Mouse (Mus musculus) bone marrow macrophage, adult 2 months (primary cell): ENCODE results near the gene Slain2. TPM values are rescaled to one million over a fixed set of nuclear protein-coding genes. Genes with fewer than 3 reads are reported as not detected.

ENCODE experiments used
- H3K27ac ChIP-seq: 2 replicates; pipeline ENCODE4 v1.5.1; 2012; ENCODE audit warnings: low read depth, low read length; ENCODE audit not compliant: insufficient read depth
- H3K4me1 ChIP-seq: 2 replicates; pipeline ENCODE4 v1.6.1; 2012; ENCODE audit warnings: low read length; ENCODE audit not compliant: control insufficient read depth, insufficient read depth
- H3K4me3 ChIP-seq: 2 replicates; pipeline ENCODE4 v1.5.1; 2012; ENCODE audit warnings: mild to moderate bottlenecking, low read length, moderate library complexity; ENCODE audit not compliant: insufficient read depth
- CTCF ChIP-seq: IDR thresholded peaks from 2 replicates; pipeline ENCODE4 v1.5.1; 2012; ENCODE audit warnings: low read depth, mild to moderate bottlenecking, low read length, moderate library complexity
- POLR2A ChIP-seq: IDR thresholded peaks from 2 replicates; pipeline ENCODE4 v1.6.1; 2012; ENCODE audit warnings: mild to moderate bottlenecking, low read depth, low read length, borderline replicate concordance
- polyA plus RNA-seq: library from polyadenylated mRNA; stranded (reverse); fragments of >200 nt; gene quantifications from 2 replicates; pipeline ENCODE4 v1.2.4, GENCODE M21; 2012; ENCODE audit not compliant: missing spikeins, insufficient read depth, insufficient read length

Slain2 gene
- polyA plus RNA-seq, 1 experiment = 39.0 TPM

GRCm38 (mm10) chr5:72881748-72882411 lies 32.2 kb upstream of the Slain2 start:
- Histone ChIP-seq H3K4me1 (peaks cover 40% of the 10 kb centered on the region), H3K27ac (peak overlapping the region; percentile 54), H3K4me3 (no peak overlapping the region)
- TF ChIP-seq CTCF (no peak), POLR2A (no peak)

DNA sequence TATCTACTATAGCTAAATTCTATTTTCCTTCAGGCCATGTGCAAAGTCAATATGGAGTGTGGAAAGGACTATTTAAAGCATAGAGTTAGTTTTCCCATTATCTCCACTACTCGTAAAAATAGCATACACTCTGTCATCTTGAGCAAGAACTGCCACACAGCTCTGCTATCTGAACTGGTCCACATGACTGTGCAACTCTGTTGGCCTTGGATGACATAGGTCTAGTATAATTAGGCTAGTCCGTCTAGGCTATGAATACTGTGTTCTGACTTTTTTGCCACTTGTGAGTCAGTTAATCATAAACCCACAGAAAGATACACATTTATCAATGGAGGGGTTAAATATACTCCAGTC lies 31.7 kb upstream of the Slain2 start:
- peaks cover 40% of the 10 kb centered on the region for H3K4me1 ChIP-seq
- TF ChIP-seq POLR2A (no peak), CTCF (no peak)
- no peak overlapping the region for H3K4me3 ChIP-seq
- H3K27ac ChIP-seq = peak overlapping the region; percentile 54

GRCm38 (mm10) chr5:72883706-72884105 lies 30.4 kb upstream of the Slain2 start:
- peak overlapping the region; percentile 83; the same call in 1 of the 2 replicates for H3K27ac ChIP-seq
- H3K4me1 ChIP-seq = peaks cover 40% of the 10 kb centered on the region
- H3K4me3 ChIP-seq = no peak overlapping the region
- TF ChIP-seq POLR2A = no peak
- TF ChIP-seq CTCF = no peak

GRCm38 (mm10) chr5:72886458-72887222 lies 27.5 kb upstream of the Slain2 start:
- H3K4me3 ChIP-seq = no peak overlapping the region
- no peak overlapping the region for H3K27ac ChIP-seq
- TF ChIP-seq CTCF = no peak
- TF ChIP-seq POLR2A = no peak
- peaks cover 24% of the 10 kb centered on the region for H3K4me1 ChIP-seq

DNA sequence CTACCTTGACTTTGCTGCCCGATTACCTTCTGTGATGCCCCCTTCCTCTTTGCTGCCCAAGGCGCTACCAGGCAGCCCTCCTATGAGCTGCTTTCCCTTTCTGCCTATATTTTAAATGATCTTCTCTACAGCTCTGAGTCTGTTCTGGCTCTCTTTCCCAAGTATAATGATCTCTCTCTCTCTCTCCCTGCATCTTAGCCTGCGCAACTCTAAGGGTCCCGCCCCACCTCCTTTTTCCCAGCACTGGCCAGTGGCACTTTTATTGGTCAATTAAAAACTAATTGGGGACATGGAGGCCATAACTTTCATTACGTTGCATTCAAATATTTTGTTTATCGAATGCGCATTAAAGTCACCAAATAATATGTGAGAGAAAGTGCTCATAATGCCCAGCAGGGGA lies 25.8 kb upstream of the Slain2 start:
- no peak overlapping the region for H3K27ac ChIP-seq
- H3K4me1 ChIP-seq = peaks cover 10% of the 10 kb centered on the region
- no peak overlapping the region for H3K4me3 ChIP-seq
- no peak for TF ChIP-seq CTCF
- TF ChIP-seq POLR2A = no peak

- no peak for TF ChIP-seq POLR2A
- TF ChIP-seq CTCF = peak; percentile 87
- H3K27ac ChIP-seq = no peak overlapping the region
- peaks cover under 1% of the 10 kb centered on the region for H3K4me1 ChIP-seq
- no peak overlapping the region for H3K4me3 ChIP-seq
Observed at GRCm38 (mm10) chr5:72891534-72891933, 22.6 kb upstream of the Slain2 start.

DNA sequence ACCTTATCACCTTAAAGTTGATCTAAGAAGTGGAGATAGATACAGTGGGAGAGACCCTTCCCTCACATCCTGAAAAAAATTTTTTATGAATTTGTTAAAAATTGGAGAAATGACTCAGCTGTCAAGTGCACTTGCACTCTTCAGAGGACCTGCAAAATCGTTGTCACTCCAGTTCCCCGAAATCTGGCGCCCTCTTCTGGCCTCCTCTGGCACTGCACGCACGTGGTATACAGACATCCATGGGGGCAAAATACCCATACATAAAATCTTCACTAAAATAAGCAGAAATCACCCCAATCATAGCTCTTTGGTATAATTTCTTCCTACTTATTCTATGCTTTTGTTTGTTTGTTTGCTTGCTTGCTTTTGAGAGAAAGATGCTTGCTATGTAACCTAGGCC lies 20.1 kb upstream of the Slain2 start:
- TF ChIP-seq CTCF = peak; percentile 89
- TF ChIP-seq POLR2A = no peak
- no peak overlapping the region for H3K4me3 ChIP-seq
- peaks cover 10% of the 10 kb centered on the region for H3K4me1 ChIP-seq
- no peak overlapping the region for H3K27ac ChIP-seq

DNA sequence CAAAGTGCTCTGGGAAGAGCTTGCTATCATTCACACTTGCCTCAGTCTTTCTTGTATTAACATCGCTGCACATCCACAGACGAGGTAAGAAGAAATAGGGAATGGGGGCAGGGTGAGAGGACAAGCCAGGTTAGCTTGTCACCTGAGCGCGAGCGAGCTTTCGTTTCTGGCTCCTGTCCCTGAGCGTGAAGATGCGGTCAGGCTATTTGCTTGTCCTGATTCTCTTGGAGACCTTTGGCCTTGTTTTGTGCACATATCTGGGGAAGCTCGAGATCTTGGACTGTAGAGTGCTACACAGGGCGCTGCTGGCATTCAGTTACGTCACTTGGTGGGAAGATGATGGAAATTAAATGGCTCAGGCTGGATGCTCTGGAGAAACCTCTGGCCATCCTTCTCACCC lies 18.8 kb upstream of the Slain2 start:
- Histone ChIP-seq H3K4me3 (no peak overlapping the region), H3K27ac (no peak overlapping the region), H3K4me1 (peaks cover 10% of the 10 kb centered on the region)
- TF ChIP-seq POLR2A = no peak
- no peak for TF ChIP-seq CTCF

DNA sequence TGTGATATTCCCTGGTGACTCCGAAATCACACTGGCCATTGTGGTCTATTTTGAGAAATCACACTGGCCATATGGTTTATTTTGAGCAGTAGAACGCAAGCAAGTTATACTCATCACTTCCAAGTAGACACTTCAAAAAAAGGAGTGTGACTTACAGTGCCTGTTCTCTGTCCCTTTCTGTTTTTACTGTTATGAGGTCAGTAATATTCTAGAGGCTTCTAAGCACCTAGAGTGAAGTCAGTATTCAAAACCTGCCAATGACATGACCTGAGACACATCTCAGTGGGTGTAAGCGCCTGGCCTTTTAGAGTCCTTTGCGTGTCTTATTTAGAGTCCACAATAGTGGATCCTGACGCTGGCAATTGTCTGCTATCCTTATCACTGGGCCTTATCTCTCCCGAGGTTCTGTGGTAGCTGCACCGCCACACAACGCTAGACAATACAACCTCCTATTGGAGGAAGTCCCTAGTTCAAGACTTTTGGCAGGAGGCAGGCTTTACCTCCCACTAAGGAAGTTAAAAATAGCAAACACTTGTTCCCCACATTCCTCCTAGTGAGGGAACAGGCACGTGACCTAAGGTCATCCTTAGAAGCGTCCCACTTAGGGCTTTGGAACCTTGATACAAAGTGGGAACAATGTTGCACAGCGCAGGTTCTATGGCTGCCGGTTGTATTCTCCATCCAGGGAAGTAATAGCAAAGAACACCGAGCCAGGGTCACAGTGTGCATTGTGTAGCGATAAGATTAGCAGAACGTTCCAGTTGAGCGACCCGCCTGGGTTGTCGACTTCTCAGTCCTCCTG lies 17.4 kb upstream of the Slain2 start:
- peaks cover 10% of the 10 kb centered on the region for H3K4me1 ChIP-seq
- no peak overlapping the region for H3K27ac ChIP-seq
- H3K4me3 ChIP-seq = no peak overlapping the region
- TF ChIP-seq CTCF = no peak
- no peak for TF ChIP-seq POLR2A

DNA sequence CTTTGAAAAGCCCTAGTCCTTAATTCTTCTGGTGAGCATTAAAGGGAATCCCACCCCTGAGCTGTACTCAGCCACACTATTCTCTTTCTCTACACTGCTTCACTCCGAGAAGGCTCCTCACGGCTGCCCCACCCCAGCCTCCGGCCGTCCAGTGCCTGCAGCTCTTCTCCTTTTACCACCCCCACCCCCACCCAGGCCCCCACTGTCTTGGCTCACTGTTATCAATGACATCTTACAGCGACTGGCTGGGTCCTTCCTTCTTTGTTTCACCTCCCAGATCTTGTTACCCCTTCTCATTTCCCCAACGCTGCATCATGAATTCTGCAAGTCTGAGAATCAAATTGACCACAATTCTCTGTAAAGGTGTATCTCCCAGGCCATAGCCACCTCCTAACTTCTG lies 16.1 kb upstream of the Slain2 start:
- Histone ChIP-seq H3K4me1 (peaks cover 10% of the 10 kb centered on the region), H3K4me3 (no peak overlapping the region), H3K27ac (no peak overlapping the region)
- TF ChIP-seq POLR2A (no peak), CTCF (no peak)
